14 mouse cellular contexts compared by ENCODE assay signal in the genomic region with DNA sequence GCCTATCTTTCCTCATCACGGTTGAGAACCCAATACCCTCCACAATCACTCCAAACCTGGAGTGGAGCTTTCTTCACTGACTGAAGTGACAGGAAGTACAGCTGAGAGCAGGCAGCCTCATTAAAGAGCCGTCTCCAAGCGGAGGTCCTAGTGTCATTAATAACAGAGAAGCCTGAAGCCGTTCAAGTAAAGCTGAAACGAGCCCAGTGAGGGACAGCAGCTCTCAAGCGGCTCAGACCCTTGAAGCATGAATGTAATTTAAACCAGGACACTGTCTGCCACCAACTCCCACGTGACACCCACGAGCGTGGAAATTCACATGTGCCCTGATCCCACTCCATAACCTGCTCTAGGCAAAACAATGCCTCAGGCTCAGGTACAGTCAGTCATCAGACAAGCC. TPM values are rescaled to one million over a fixed set of nuclear protein-coding genes. Genes with fewer than 3 reads are reported as not detected.
DNase-seq lines count a peak whose midpoint lies in the region; ATAC-seq lines count a peak whose summit lies in the region.
"Had no signal": no experiment of that assay in that cellular context is flagged by ENCODE, and none has a peak within 500 bp of the region (broad histone marks: within the 10 kb centered on the region; RNA-seq: fewer than 3 reads in every experiment).

No protein-coding gene starts in this region.

- no peak overlapping the region for H3K9ac ChIP-seq in kidney, embryonic 15.5 days
- H3K9ac ChIP-seq in midbrain, embryonic 14.5 days (replicated peaks; ENCODE audit: low read length), result no peak overlapping the region
- H3K9ac ChIP-seq: heart, embryonic 12.5 days; liver, embryonic 15.5 days had no signal

- ATAC-seq in kidney, embryonic 15.5 days (replicated peaks; ENCODE audit: low FRiP score), result peak; percentile 27
- ATAC-seq in midbrain, embryonic 14.5 days (ENCODE audit: low FRiP score, low TSS enrichment), result no peak; the same call in 1 of the 2 replicates
- no peak for ATAC-seq in megakaryocyte progenitor cell, adult 5-6 weeks (replicated peaks; ENCODE audit: poor library complexity)

- WGBS in kidney, embryonic 15.5 days, result 12% methylated on average over 9 of the region's 9 CpGs
- 58% methylated on average over 9 of the region's 9 CpGs for WGBS in hindbrain, embryonic 10.5 days
- whole genome bisulfite sequencing in midbrain, embryonic 14.5 days, result 38% methylated on average over 9 of the region's 9 CpGs

- DNase-seq in embryo, embryonic 10 days (ENCODE audit: low spot score), result peak; percentile 28
- no peak for DNase-seq in embryo, embryonic 9.5 days (ENCODE audit: extremely low spot score)
- DNase-seq in kidney, adult 9 months, result no peak
- DNase-seq in hindbrain, embryonic 10.5 days (ENCODE audit: low spot score), result no peak
- peak; percentile 43 for DNase-seq in midbrain, embryonic 14.5 days
- no peak for DNase-seq in thymus, postnatal 14 days
- DNase-seq: cerebellum, adult 8-10 months; gastrocnemius, postnatal 36 days; lung, postnatal 36 days had no signal

- H3K36me3 ChIP-seq in kidney, embryonic 15.5 days, result 0 out of 2 replicates have a peak, but pooled peaks cover 9% of the 10 kb centered on the region
- peaks cover 11% of the 10 kb centered on the region for H3K36me3 ChIP-seq in hindbrain, embryonic 10.5 days
- H3K36me3 ChIP-seq in midbrain, embryonic 14.5 days (ENCODE audit: control insufficient read depth, insufficient read depth, low read length), result no peaks in the 10 kb centered on the region
- H3K36me3 ChIP-seq: heart, embryonic 12.5 days; liver, embryonic 15.5 days had no signal

- H3K4me3 ChIP-seq in kidney, embryonic 15.5 days (replicated peaks), result no peak overlapping the region
- no peak overlapping the region for H3K4me3 ChIP-seq in hindbrain, embryonic 10.5 days
- H3K4me3 ChIP-seq in midbrain, embryonic 14.5 days (replicated peaks; ENCODE audit: low read depth, low read length), result no peak overlapping the region
- H3K4me3 ChIP-seq: heart, embryonic 12.5 days; liver, embryonic 15.5 days had no signal

- H3K27ac ChIP-seq in kidney, embryonic 15.5 days, result peak overlapping the region; percentile 28; the same call in 1 of the 2 replicates
- H3K27ac ChIP-seq in hindbrain, embryonic 10.5 days, result 0 out of 2 replicates have a peak overlapping the region, but pooled peaks have one; percentile 6
- peak overlapping the region; percentile 34; the same call in 1 of the 2 replicates for H3K27ac ChIP-seq in midbrain, embryonic 14.5 days (replicated peaks; ENCODE audit: low read depth, low read length)
- H3K27ac ChIP-seq: liver, embryonic 15.5 days had no signal

- H3K4me1 ChIP-seq in kidney, embryonic 15.5 days, result peaks cover 53% of the 10 kb centered on the region
- H3K4me1 ChIP-seq in hindbrain, embryonic 10.5 days (replicated peaks), result peaks cover 34% of the 10 kb centered on the region
- H3K4me1 ChIP-seq in midbrain, embryonic 14.5 days (ENCODE audit: control insufficient read depth, insufficient read depth, low read length), result peaks cover 9% of the 10 kb centered on the region; the same call in 1 of the 2 replicates

- no peaks in the 10 kb centered on the region for H3K27me3 ChIP-seq in kidney, embryonic 15.5 days
- H3K27me3 ChIP-seq in hindbrain, embryonic 10.5 days (ENCODE audit: insufficient read depth, poor library complexity, severe bottlenecking), result no peaks in the 10 kb centered on the region
- no peaks in the 10 kb centered on the region for H3K27me3 ChIP-seq in midbrain, embryonic 14.5 days (ENCODE audit: control insufficient read depth, insufficient read depth, low read length)
- H3K27me3 ChIP-seq: CH12.LX; heart, embryonic 12.5 days; liver, embryonic 15.5 days had no signal

- H3K4me2 ChIP-seq in kidney, embryonic 15.5 days, result no peak overlapping the region
- no peak overlapping the region for H3K4me2 ChIP-seq in midbrain, embryonic 14.5 days (ENCODE audit: low read length)
- H3K4me2 ChIP-seq: heart, embryonic 12.5 days; liver, embryonic 15.5 days had no signal

- H3K9me3 ChIP-seq in kidney, embryonic 15.5 days (replicated peaks), result no peaks in the 10 kb centered on the region
- no peaks in the 10 kb centered on the region for H3K9me3 ChIP-seq in hindbrain, embryonic 10.5 days
- no peaks in the 10 kb centered on the region for H3K9me3 ChIP-seq in midbrain, embryonic 14.5 days (ENCODE audit: control insufficient read depth, low read length)
- H3K9me3 ChIP-seq: heart, embryonic 12.5 days; liver, embryonic 15.5 days had no signal

RNA-seq across cellular contexts. Expression of a gene that starts 29.7 kb away (rescaled TPM):
- polyA plus RNA-seq in kidney, embryonic 15.5 days (2015; fragmentation: Nextera tagmentation; extraction: Ambion mirVana), result 38.0 and 40.4 TPM in 2 replicates
- polyA plus RNA-seq in hindbrain, embryonic 10.5 days (2016; fragmentation: Nextera tagmentation; extraction: Ambion mirVana), result 54.4 and 55.9 TPM in 2 replicates
- 17.9 and 34.0 TPM in 2 replicates for polyA plus RNA-seq in midbrain, embryonic 14.5 days (2014; fragmentation: Nextera tagmentation; extraction: Ambion mirVana)
- total RNA-seq in megakaryocyte progenitor cell, adult 5-6 weeks (2015), result 26.4 and 27.0 TPM in 2 replicates
- total RNA-seq in megakaryocyte progenitor cell, adult 5-6 weeks (2017), result 20.7 and 21.0 TPM in 2 replicates

Comparison
In these comparisons a context has a peak if more than half of its experiments do, and no peak if none do; other contexts are left out.
1. DNase-seq: peak in embryo, embryonic 10 days (single experiment) and midbrain, embryonic 14.5 days (single experiment); none in embryo, embryonic 9.5 days (single experiment), kidney, adult 9 months (single experiment), hindbrain, embryonic 10.5 days (single experiment) and thymus, postnatal 14 days (single experiment).
2. Peak in every context shown above with its lines, with median percentiles within 50 percentile points of each other: H3K27ac ChIP-seq.